8 mouse cellular contexts compared by ENCODE assay signal in the genomic region with DNA sequence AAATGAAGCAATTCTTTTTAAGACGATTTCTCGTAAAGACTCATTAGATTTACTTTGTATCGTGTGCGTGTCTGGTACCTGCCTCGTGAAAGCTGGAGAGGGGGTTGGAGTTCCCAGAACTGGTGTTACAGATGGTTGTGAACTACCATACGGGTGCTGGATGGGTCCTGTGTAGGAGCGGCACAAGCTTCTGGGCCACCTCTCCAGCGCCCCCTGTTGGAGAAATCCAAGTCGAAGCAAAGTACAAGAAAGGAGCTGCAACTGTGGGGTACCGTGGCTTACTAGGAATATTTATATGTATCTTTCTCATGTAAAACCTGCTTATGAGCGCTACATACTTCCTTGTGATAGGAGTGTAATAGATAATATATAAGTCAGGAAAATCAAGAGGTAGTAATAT.
DNase-seq lines count a peak whose midpoint lies in the region; ATAC-seq and TF ChIP-seq lines count a peak whose summit lies in the region.

No protein-coding gene starts in this region.

- H3K79me2 ChIP-seq in MEL (ENCODE audit: control insufficient read depth, insufficient read depth, low read length, poor library complexity): no peaks in the 10 kb centered on the region

- no peaks in the 10 kb centered on the region for H3K4me1 ChIP-seq in kidney, embryonic 16.5 days (ENCODE audit: insufficient read depth, low read length)
- no peaks in the 10 kb centered on the region for H3K4me1 ChIP-seq in MEL (ENCODE audit: control insufficient read depth in 1 of 2, insufficient read depth in 2 of 2, low read length in 2 of 2)

- peak; percentile 10 for DNase-seq in kidney, postnatal 14 days
- DNase-seq in MEL (ENCODE audit: low read depth, low spot score): no peak
- DNase-seq in c-Kit-positive CD71-negative TER-119-negative erythroid progenitor cells, embryonic 14.5 days (ENCODE audit: low read depth): peak; percentile 1
- peak; percentile 4 for DNase-seq in lung, postnatal 25 days (ENCODE audit: low spot score)
- DNase-seq in left cerebral cortex, postnatal 25 days (ENCODE audit: low spot score in 2 of 2): no peak
- no peak for DNase-seq in urinary bladder, adult 2 months (ENCODE audit: low spot score)

- H3K27ac ChIP-seq in kidney, embryonic 16.5 days (ENCODE audit: low read length): no peak overlapping the region
- H3K27ac ChIP-seq in MEL (ENCODE audit: control insufficient read depth, low read depth, low read length): no peak overlapping the region

- intact Hi-C loops in left cerebral cortex, postnatal 25 days (cut with DNase I): no loop called here

- TF ChIP-seq CTCF in MEL (IDR thresholded peaks at IDR 0.05 in 2 of 3, conservative IDR thresholded peaks at IDR 0.05 in 1 of 3; ENCODE audit: control insufficient read depth in 1 of 3, insufficient read depth in 1 of 3, low read depth in 2 of 3, low read length in 3 of 3, poor library complexity in 1 of 3, severe bottlenecking in 1 of 3): peak in 2 of 3 experiments; percentile 2 to 22; a peak in 3 of 6 replicates

- no peak overlapping the region for H3K9ac ChIP-seq in kidney, embryonic 16.5 days (replicated peaks; ENCODE audit: low read length)
- H3K9ac ChIP-seq in MEL (ENCODE audit: control insufficient read depth, low read depth, low read length, poor library complexity, severe bottlenecking): no peak overlapping the region

- TF ChIP-seq POLR2A in MEL (IDR thresholded peaks at IDR 0.05; ENCODE audit: control insufficient read depth in 1 of 2, insufficient read depth in 1 of 2, low read depth in 1 of 2, low read length in 2 of 2, poor library complexity in 1 of 2): no peak

- no peak for ATAC-seq in kidney, embryonic 16.5 days (ENCODE audit: low FRiP score, low TSS enrichment)
- ATAC-seq in inflammation-experienced regulatory T-cells, adult 6 months: no peak

- no peak overlapping the region for H3K4me3 ChIP-seq in kidney, embryonic 16.5 days (ENCODE audit: low read length)
- no peak overlapping the region for H3K4me3 ChIP-seq in MEL (ENCODE audit: control insufficient read depth in 1 of 2, insufficient read depth in 1 of 2, low read depth in 2 of 2, low read length in 2 of 2)

- TF ChIP-seq EP300 in MEL (IDR thresholded peaks at IDR 0.05; ENCODE audit: low read depth in 1 of 2, low read length in 2 of 2): no peak

- H3K36me3 ChIP-seq in kidney, embryonic 16.5 days (ENCODE audit: insufficient read depth, low read length): no peaks in the 10 kb centered on the region
- H3K36me3 ChIP-seq in MEL (ENCODE audit: control insufficient read depth in 1 of 2, insufficient read depth in 2 of 2, low read length in 2 of 2): no peaks in the 10 kb centered on the region

- H3K27me3 ChIP-seq in kidney, embryonic 16.5 days (ENCODE audit: insufficient read depth, low read length): no peaks in the 10 kb centered on the region
- no peaks in the 10 kb centered on the region for H3K27me3 ChIP-seq in MEL (ENCODE audit: control insufficient read depth in 1 of 2, insufficient read depth in 2 of 2, low read length in 2 of 2)

- no peak overlapping the region for H3K4me2 ChIP-seq in kidney, embryonic 16.5 days (replicated peaks; ENCODE audit: low read depth, low read length)

- no peaks in the 10 kb centered on the region for H3K9me3 ChIP-seq in kidney, embryonic 16.5 days (ENCODE audit: low read length)
- H3K9me3 ChIP-seq in MEL (replicated peaks; ENCODE audit: insufficient read depth, low read length): no peaks in the 10 kb centered on the region

- TF ChIP-seq RAD21 in MEL (IDR thresholded peaks at IDR 0.05; ENCODE audit: low read depth, low read length): no peak; the same call in 1 of the 2 replicates

- 85% methylated on average over 11 of the region's 11 CpGs for WGBS in kidney, embryonic 16.5 days

TF ChIP-seq in MEL, 35 proteins besides CTCF, POLR2A, EP300 and RAD21:
- TF ChIP-seq JUND (IDR thresholded peaks at IDR 0.05; ENCODE audit: low read depth, low read length): no peak
- TF ChIP-seq MAX (IDR thresholded peaks at IDR 0.05; ENCODE audit: low read length): no peak
- no peak for TF ChIP-seq USF2 (IDR thresholded peaks at IDR 0.05; ENCODE audit: borderline replicate concordance in 1 of 2, insufficient read depth in 1 of 2, low read depth in 1 of 2, low read length in 2 of 2)
- TF ChIP-seq MXI1 (IDR thresholded peaks at IDR 0.05; ENCODE audit: low read depth, low read length): no peak
- no peak for TF ChIP-seq MYB (IDR thresholded peaks at IDR 0.05; ENCODE audit: low read depth, low read length)
- no peak for TF ChIP-seq HCFC1 (IDR thresholded peaks at IDR 0.05; ENCODE audit: low read depth, low read length)
- TF ChIP-seq ZMIZ1 (IDR thresholded peaks at IDR 0.05; ENCODE audit: low read depth, low read length): no peak
- no peak for TF ChIP-seq TBP (IDR thresholded peaks at IDR 0.05; ENCODE audit: low read depth, low read length)
TF ChIP-seq in MEL: peak in this region for 0.

Comparison
In these comparisons a context has a peak if more than half of its experiments do, and no peak if none do; other contexts are left out.
1. DNase-seq: peak in kidney, postnatal 14 days (single experiment), c-Kit-positive CD71-negative TER-119-negative erythroid progenitor cells, embryonic 14.5 days (single experiment) and lung, postnatal 25 days (single experiment); none in MEL (single experiment), left cerebral cortex, postnatal 25 days (0 of 2) and urinary bladder, adult 2 months (single experiment).